Comparison of ENCODE assay signal across 8 mouse cellular contexts in genomic region chr17:10390232-10391172, GRCm38 (mm10).
DNase-seq lines count a peak whose midpoint lies in the region; ATAC-seq and TF ChIP-seq lines count a peak whose summit lies in the region.

No protein-coding gene starts in this region.

- peak; percentile 36 for TF ChIP-seq POLR2A in cortical plate, adult 2 months (IDR thresholded peaks at IDR 0.05; ENCODE audit: extremely low read depth, insufficient read depth, low read length)

- no peaks in the 10 kb centered on the region for H3K9me3 ChIP-seq in intestine, embryonic 16.5 days (ENCODE audit: control insufficient read depth, low read length)
- H3K9me3 ChIP-seq in limb, embryonic 10.5 days (replicated peaks), result no peaks in the 10 kb centered on the region
- no peaks in the 10 kb centered on the region for H3K9me3 ChIP-seq in midbrain, embryonic 12.5 days

- no peak overlapping the region for H3K4me2 ChIP-seq in intestine, embryonic 16.5 days (ENCODE audit: low read depth, low read length)
- no peak overlapping the region for H3K4me2 ChIP-seq in midbrain, embryonic 12.5 days (replicated peaks)

- peak; percentile 62 for DNase-seq in adrenal gland, adult 8-10 months
- DNase-seq in gastrocnemius, postnatal 36 days, result peak; percentile 63 to 70
- peak; percentile 40 for DNase-seq in limb, embryonic 10.5 days (ENCODE audit: low spot score)
- no peak for DNase-seq in urinary bladder, adult 18-20 months (ENCODE audit: low spot score in 2 of 2)
- DNase-seq in urinary bladder, postnatal 10 days (ENCODE audit: low spot score), result no peak

- H3K4me1 ChIP-seq in cortical plate, adult 2 months (ENCODE audit: control insufficient read depth, insufficient read depth, low read length), result no peaks in the 10 kb centered on the region
- 0 out of 2 replicates have a peak, but pooled peaks cover 3% of the 10 kb centered on the region for H3K4me1 ChIP-seq in intestine, embryonic 16.5 days (ENCODE audit: control insufficient read depth, insufficient read depth, low read length)
- peaks cover 21% of the 10 kb centered on the region for H3K4me1 ChIP-seq in limb, embryonic 10.5 days
- peaks cover 24% of the 10 kb centered on the region for H3K4me1 ChIP-seq in midbrain, embryonic 12.5 days

- H3K4me3 ChIP-seq in cortical plate, adult 2 months (ENCODE audit: insufficient read depth, low read length), result no peak overlapping the region
- H3K4me3 ChIP-seq in intestine, embryonic 16.5 days (ENCODE audit: low read length), result no peak overlapping the region
- H3K4me3 ChIP-seq in limb, embryonic 10.5 days, result no peak overlapping the region
- H3K4me3 ChIP-seq in midbrain, embryonic 12.5 days, result no peak overlapping the region

- H3K9ac ChIP-seq in intestine, embryonic 16.5 days (ENCODE audit: low read depth, low read length), result no peak overlapping the region
- H3K9ac ChIP-seq in midbrain, embryonic 12.5 days (replicated peaks), result no peak overlapping the region

- 59% methylated on average over 19 of the region's 19 CpGs for WGBS in intestine, embryonic 16.5 days
- WGBS in limb, embryonic 10.5 days, result 74% methylated on average over 19 of the region's 19 CpGs
- 48% methylated on average over 19 of the region's 19 CpGs for WGBS in midbrain, embryonic 12.5 days

- no peaks in the 10 kb centered on the region for H3K27me3 ChIP-seq in intestine, embryonic 16.5 days (replicated peaks; ENCODE audit: control insufficient read depth, insufficient read depth, low read length)
- no peaks in the 10 kb centered on the region for H3K27me3 ChIP-seq in limb, embryonic 10.5 days (ENCODE audit: low read depth, poor library complexity, severe bottlenecking)
- peaks cover 9% of the 10 kb centered on the region for H3K27me3 ChIP-seq in midbrain, embryonic 12.5 days

- ATAC-seq in intestine, embryonic 16.5 days, result peak; percentile 68
- ATAC-seq in midbrain, embryonic 12.5 days (ENCODE audit: low FRiP score, low read depth), result no peak

- H3K36me3 ChIP-seq in intestine, embryonic 16.5 days (ENCODE audit: control insufficient read depth, insufficient read depth, low read length), result no peaks in the 10 kb centered on the region
- H3K36me3 ChIP-seq in limb, embryonic 10.5 days, result no peaks in the 10 kb centered on the region
- no peaks in the 10 kb centered on the region for H3K36me3 ChIP-seq in midbrain, embryonic 12.5 days

- no peak for TF ChIP-seq CTCF in cortical plate, adult 2 months (IDR thresholded peaks at IDR 0.05; ENCODE audit: extremely low read depth, insufficient read depth, low read length)

- H3K27ac ChIP-seq in cortical plate, adult 2 months (ENCODE audit: insufficient read depth, low read length), result peak overlapping the region; percentile 57
- H3K27ac ChIP-seq in intestine, embryonic 16.5 days (ENCODE audit: low read length), result peak overlapping the region; percentile 54
- peak overlapping the region; percentile 81 for H3K27ac ChIP-seq in limb, embryonic 10.5 days
- 0 out of 2 replicates have a peak overlapping the region, but pooled peaks have one; percentile 30 for H3K27ac ChIP-seq in midbrain, embryonic 12.5 days (replicated peaks)

- intact Hi-C loops in gastrocnemius, postnatal 36 days (cut with DNase I), result loop anchor here (2.0 to 5.0 kb wide), 3 partner anchors 60 to 97 kb away; partner anchors contain the start of gene Qk

Comparison
In these comparisons a context has a peak if more than half of its experiments do, and no peak if none do; other contexts are left out.
1. DNase-seq: peak in adrenal gland, adult 8-10 months (single experiment), gastrocnemius, postnatal 36 days (2 of 2) and limb, embryonic 10.5 days (single experiment); none in urinary bladder, adult 18-20 months (0 of 2) and urinary bladder, postnatal 10 days (single experiment).
2. H3K27ac ChIP-seq: peak in every context shown above with its lines; median percentile 81 in limb, embryonic 10.5 days; 57 in cortical plate, adult 2 months; 54 in intestine, embryonic 16.5 days; 30 in midbrain, embryonic 12.5 days.